Mouse (Mus musculus): ENCODE measurements around the gene Mdfic. TPM values are rescaled to one million over a fixed set of nuclear protein-coding genes. Genes with fewer than 3 reads are reported as not detected.

The Mdfic gene
- total RNA-seq, 2 experiments from 2014 or later, result 17.7 to 22.0 TPM

DNA sequence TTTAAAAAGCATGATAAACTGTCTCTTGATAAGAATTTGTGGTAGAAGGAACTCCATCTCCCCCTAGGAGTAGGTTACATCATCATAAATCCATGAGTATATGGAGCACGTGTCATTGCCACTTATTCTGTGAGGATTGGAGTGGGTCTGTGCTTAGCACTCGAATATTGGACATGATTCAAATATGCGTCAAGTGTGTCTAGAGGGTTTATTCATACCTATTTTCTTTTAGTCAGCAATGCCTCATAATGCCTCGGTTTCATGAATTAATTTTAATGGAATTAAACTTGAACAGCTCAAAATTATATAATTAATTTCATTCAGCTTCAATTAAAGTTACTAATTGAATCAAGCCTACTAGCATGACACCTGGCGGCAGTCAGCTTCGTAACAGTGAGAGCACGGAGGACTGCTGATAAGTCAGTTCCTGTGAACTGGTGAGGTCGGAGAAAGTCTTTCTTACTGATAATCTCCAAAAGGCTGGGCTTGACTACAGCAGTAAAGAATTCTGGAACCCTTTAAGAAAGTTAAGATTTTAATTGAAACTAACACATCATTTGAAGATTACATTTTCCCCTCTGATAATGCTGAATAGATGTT is 17.0 kb downstream of the Mdfic start:
- intact Hi-C loops (cut with DNase I), result no loop called here
- no peak for DNase-seq

DNA sequence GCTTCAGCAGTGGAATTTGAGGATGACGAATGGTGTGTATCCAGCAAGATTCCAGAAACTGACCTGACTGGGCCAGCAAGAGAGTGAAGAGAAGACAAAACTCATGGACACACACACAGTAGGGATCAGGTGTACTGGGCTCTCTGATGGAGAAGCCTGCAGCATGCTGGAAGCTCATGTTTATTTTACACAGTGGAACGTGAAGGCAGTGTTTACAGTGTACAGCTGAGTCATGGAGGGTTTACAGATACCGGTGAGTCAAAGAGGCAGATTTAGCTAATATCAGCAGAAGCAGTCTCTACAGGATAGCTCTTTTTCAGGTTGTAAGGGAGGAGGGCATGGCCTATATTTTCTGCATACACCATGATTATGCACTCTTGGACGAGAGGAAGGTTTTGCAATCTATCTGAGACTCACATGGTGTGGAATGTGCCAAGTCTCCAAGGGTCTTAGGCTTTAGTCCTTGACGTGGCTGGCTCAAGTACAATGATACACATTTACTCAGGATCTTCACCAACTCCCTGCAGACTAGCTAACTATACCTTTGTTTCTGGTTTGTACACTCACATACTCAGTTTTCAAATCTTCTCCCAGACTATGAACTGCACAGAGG is 18.0 kb downstream of the Mdfic start:
- intact Hi-C loops (cut with DNase I), result no loop called here
- DNase-seq, result no peak

DNA sequence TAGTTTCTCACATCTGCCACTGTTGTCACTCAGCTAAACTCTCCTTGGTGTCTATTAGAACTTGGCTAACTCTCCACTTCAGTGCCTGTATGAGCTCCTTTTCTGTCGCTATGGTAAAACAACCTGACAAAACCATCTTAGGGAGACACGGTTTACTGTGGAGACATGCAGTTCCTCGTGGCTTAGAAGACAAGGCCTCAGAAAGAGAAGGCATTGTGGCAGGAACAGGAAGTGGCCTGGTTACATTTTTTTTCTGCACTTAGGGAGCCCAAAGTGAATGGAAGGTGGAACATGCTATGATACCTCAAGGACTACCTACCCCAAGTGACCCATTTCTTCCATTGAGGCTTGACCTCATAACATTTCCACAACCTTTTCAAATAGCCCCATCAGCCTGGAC is 18.7 kb downstream of the Mdfic start:
- DNase-seq, result no peak
- intact Hi-C loops (cut with DNase I), result no loop called here

GRCm38 (mm10) chr6:15742591-15743149 is 22.2 kb downstream of the Mdfic start:
- DNase-seq, result no peak
- intact Hi-C loops (cut with DNase I), result no loop called here

- intact Hi-C loops (cut with DNase I), result no loop called here
Measured at GRCm38 (mm10) chr6:15743291-15743792, 22.9 kb downstream of the Mdfic start.

DNA sequence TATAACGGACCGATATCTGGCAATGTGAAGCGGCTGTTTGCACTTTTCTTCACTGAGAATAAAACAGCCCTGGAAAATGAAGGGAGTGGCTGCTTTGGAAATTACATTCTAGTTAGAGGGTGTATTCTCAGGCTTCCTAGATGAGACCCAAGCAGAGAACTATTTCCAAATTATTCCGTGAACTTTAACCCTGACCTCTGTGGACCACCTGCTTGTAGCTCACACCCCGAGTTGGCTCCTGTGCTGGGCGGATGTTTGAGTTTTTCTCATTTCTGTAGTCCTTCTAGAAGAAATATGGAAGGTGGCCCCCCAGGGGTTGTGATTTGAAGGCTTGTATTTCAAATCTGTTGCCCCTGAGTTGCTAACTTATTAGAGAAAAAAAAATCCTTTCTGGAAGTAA is 23.3 kb downstream of the Mdfic start:
- DNase-seq, result no peak
- intact Hi-C loops (cut with DNase I), result no loop called here

More at GRCm38 (mm10) chr6:15743291-15743792, 22.9 kb downstream of the Mdfic start:
- peak; percentile 37 to 47 for DNase-seq

DNA sequence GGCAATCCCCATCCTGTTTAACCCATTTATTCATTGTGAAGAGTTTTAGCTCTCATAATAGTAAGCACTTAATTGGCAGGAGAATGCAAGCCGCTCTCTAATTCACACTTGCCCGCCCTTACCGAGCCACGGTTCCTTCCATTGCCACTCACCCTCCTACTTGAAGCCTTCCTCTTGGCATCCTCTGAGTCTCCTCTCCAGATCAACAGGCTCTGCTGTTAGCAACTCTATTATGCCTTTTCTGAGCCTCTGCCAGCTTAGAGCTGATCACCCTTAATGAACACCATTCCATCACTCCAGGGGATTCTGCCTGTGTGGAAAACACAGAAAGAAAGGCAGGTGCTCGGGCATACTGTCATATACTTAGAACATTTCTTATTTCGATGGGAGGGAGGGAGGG is 24.9 kb downstream of the Mdfic start:
- intact Hi-C loops (cut with DNase I), result no loop called here
- no peak for DNase-seq

DNA sequence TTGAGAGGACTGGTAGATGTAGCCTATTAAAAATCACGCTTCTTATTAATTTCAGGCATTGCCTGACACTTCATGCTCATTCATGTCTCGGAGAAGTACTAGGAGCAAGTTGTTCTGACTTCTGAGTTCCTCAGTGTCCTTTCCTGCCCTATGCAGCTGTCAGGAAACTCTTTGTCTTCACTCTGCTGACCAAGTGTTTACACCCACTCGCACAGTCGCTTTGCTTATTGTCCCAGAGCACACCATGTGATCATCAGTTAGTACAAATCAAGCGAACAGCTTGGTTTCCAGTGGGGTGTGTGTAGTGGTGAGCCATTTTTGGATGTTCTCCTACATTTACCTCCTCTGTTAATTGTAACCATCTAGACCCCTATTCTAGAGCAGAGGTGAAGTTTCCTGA is 25.4 kb downstream of the Mdfic start:
- DNase-seq, result no peak
- intact Hi-C loops (cut with DNase I), result no loop called here

DNA sequence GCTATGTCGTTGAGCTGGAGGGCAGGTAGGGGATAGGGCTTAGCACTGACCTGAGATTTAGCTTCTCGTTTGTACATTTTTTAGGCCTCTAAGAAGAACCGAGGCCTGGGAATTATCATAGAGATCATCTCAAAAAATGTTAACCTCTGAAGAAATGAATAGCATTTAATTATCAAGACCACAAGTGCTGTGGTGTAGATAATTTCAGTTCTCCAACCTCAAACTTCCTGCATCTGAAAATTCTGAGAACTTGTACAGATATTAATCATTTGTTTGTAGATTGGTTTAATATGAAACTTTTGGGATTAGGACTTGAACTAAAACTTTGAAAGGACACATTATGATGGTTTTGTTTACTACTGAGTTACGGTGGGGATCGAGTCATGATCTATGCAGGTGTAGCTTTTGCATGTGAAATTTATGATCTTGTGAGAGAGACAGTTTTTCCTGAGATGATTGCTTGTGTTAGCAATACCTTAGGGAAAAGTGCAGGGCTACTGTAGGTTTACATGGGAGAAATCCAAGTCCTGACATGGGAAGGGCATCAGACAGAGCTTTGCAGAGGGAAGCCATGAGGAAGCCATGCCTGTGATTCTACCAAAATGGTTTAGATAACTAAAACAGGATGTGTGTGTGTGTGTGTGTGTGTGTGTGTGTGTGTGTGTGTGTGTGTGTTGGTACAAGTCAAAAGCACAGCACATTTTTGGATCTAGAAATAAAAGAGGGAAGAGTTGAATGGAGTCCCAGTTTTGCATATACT is 27.1 kb downstream of the Mdfic start:
- intact Hi-C loops (cut with DNase I), result no loop called here
- DNase-seq, result no peak

DNA sequence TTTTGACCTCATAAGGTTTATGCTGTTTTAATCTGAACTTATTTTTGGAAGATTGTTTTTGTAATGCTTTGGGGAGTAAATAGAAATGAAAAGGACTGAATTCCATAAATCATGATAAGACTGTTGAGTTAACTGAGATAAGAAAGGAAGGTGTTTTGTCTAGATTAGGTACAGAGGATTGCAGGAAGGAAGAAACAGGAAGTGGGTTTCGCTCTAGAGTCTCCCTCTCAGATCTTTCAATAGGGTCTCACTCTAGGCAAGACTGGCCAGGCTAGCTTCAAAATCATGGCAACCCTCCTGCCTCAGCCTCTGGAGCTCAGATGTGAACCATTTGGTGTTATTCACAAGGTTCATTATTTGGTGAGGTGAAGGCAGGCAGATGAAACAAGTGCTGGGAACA is 27.8 kb downstream of the Mdfic start:
- intact Hi-C loops (cut with DNase I), result no loop called here
- DNase-seq, result no peak

GRCm38 (mm10) chr6:15748943-15749342 is 28.5 kb downstream of the Mdfic start:
- DNase-seq, result no peak
- intact Hi-C loops (cut with DNase I), result no loop called here

DNA sequence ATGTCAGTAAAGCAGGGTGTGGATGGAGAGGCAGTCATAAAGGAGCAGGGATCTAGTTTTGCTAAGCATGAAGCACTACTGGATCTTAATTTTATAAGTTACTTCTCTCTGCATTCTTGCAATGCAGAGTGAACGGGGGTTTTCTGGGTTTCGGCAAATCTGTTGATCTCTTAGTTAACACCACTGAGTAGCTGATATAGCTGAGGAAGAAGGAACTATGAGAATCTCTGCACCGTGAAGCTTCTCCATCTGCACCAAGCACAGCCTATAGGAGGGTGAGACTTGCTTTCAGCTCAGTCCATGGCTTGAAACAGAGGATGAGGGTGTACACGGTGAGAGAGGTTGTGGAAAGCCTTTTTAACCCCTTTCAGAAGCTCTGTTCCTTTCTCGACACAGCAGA is 29.6 kb downstream of the Mdfic start:
- DNase-seq, result no peak
- intact Hi-C loops (cut with DNase I), result no loop called here

GRCm38 (mm10) chr6:15751375-15751774 is 30.9 kb downstream of the Mdfic start:
- intact Hi-C loops (cut with DNase I), result no loop called here

DNA sequence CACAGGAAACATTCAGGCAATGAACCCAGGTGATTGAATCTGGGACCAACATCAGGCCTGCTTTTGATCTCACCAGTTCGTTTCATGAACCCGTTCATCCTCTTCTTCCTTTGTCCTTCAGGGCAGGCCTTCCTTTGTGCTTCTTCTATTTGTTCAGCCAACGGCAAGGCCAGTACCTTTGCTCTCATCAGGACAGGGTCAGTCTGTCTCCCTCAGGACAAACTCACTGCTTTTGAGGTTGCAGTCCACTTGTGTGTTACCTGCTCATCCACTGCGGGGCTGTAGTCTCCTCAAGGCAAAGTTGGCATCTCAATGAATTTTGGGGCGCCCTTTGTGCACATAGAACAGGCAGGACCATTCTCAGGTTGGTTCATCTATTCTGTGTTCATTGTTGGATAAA is 31.7 kb downstream of the Mdfic start:
- no peak for DNase-seq
- intact Hi-C loops (cut with DNase I), result no loop called here

More at GRCm38 (mm10) chr6:15751375-15751774, 30.9 kb downstream of the Mdfic start:
- DNase-seq, result no peak

DNA sequence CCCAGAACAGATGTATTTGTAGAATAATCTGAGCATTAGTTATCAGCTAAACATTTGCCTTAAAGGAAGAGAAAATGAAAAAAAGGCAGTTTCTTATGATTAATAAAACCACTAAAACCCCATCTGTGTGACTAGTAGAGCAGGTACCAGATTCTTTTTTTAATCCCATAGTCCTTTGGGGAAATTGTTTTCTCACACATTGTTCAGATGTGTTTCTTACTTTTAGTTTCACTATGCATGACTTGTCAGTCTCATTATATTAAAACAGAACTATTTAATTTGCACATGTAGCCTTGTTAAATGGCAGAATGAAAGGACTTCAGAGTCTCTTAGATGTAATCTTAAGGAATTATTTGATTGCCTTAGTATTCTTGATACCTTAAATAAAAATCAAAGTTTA is 32.7 kb downstream of the Mdfic start:
- intact Hi-C loops (cut with DNase I), result no loop called here
- no peak for DNase-seq

GRCm38 (mm10) chr6:15758394-15758793 is 37.9 kb downstream of the Mdfic start:
- intact Hi-C loops (cut with DNase I), result no loop called here
- no peak for DNase-seq

DNA sequence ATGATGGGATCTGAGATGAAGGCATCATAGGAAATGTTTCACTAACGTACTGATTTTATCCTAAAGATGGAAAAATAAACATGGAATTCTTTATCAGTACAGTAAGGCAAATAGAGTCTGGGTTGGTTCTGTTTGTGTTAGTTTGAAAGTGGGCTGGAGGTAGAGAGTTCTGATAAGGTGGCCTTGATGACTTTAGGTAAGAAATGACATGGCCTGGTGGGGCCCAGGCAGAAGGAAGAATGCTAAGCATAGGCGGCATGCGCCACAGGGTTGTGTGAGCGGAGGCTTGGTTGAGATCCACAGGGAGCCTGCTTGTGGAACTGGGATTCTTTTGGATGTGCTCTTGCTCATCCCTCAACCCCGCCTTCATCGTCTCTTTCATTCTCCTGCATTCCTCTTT is 40.3 kb downstream of the Mdfic start:
- intact Hi-C loops (cut with DNase I), result no loop called here

DNA sequence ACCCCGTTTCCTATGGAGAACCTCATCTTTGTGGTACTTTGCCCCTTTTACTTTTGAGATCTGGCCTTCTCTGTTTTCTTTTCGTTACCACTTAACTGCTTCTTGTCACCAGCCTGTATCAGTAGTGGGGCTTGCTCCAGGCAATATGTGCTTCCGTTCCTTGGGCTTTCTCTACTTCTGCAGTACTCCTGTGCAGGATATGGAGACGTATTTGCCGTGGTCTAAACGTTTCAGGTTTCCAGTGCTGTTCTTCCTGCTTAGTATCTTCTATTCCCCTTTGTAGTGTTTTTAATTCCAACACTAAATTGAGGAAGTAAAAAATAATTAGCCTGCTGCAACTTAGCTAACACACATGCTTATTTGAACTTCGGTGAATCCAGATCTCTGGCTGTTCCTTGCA is 43.6 kb downstream of the Mdfic start:
- DNase-seq, result no peak

More for the DNA sequence above, 40.3 kb downstream of the Mdfic start:
- no peak for DNase-seq

GRCm38 (mm10) chr6:15767460-15767859 is 47.0 kb downstream of the Mdfic start:
- DNase-seq, result no peak
- intact Hi-C loops (cut with DNase I), result no loop called here

More for the DNA sequence above, 43.6 kb downstream of the Mdfic start:
- intact Hi-C loops (cut with DNase I), result no loop called here

GRCm38 (mm10) chr6:15770128-15770527 is 49.7 kb downstream of the Mdfic start:
- peak in 1 of 2 experiments; percentile 30 for DNase-seq
- intact Hi-C loops (cut with DNase I), result no loop called here

- intact Hi-C loops (cut with DNase I), result no loop called here
- DNase-seq, result no peak
Measured at GRCm38 (mm10) chr6:15777070-15777469, 56.6 kb downstream of the Mdfic start.

Data from heart, postnatal 14 days (tissue).